Mouse (Mus musculus) myocyte (in vitro differentiated cells): Measurements from ENCODE around the gene Adra1b. TPM values are rescaled to one million over a fixed set of nuclear protein-coding genes. Genes with fewer than 3 reads are reported as not detected.

Source experiments
- H3K27me3 ChIP-seq: one replicate; pipeline ENCODE4 v1.6.1; 2011; ENCODE audit not compliant: control insufficient read depth, insufficient read depth, insufficient read length
- H3K36me3 ChIP-seq: one replicate; pipeline ENCODE4 v1.6.1; 2011; ENCODE audit not compliant: control insufficient read depth, insufficient read depth
- H3K4me2 ChIP-seq: one replicate; pipeline ENCODE4 v1.6.1; 2011; ENCODE audit warnings: low read depth, control low read depth
- H3K4me3 ChIP-seq: one replicate; pipeline ENCODE4 v1.5.1; 2011; ENCODE audit warnings: mild to moderate bottlenecking, control low read depth, moderate library complexity
- H3K79me2 ChIP-seq: one replicate; pipeline ENCODE4 v1.6.1; 2011; ENCODE audit not compliant: control insufficient read depth, insufficient read depth
- H3ac ChIP-seq: one replicate; pipeline ENCODE4 v1.6.1; 2011; ENCODE audit not compliant: control insufficient read depth, insufficient read length
- CEBPB ChIP-seq: IDR thresholded peaks from 2 replicates; pipeline ENCODE4 v1.6.1; 2011; ENCODE audit warnings: mild to moderate bottlenecking, moderate library complexity; ENCODE audit not compliant: poor library complexity, insufficient read depth, severe bottlenecking
- E2F4 ChIP-seq: IDR thresholded peaks from one replicate; pipeline ENCODE4 v1.6.1; 2011; ENCODE audit warnings: mild to moderate bottlenecking, control low read depth, moderate library complexity; ENCODE audit not compliant: insufficient read depth
- MAX ChIP-seq: IDR thresholded peaks from one replicate; pipeline ENCODE4 v1.6.1; 2011; ENCODE audit warnings: low read depth, mild to moderate bottlenecking, control low read depth
- MYOD1 ChIP-seq, 3 experiments: IDR thresholded peaks; one replicate each; pipeline ENCODE4 v1.6.1; 2011; ENCODE audit warnings: control low read depth in 2 of 3, low read depth in 2 of 3, mild to moderate bottlenecking in 2 of 3, moderate library complexity in 1 of 3; ENCODE audit not compliant: insufficient read length in 2 of 3, control insufficient read depth in 1 of 3
- MYOG ChIP-seq, 3 experiments: IDR thresholded peaks; one replicate each; pipeline ENCODE4 v1.6.1; 2011; ENCODE audit warnings: control low read depth in 2 of 3, low read depth in 2 of 3, mild to moderate bottlenecking in 2 of 3; ENCODE audit not compliant: insufficient read length in 2 of 3, control insufficient read depth in 1 of 3, insufficient read depth in 1 of 3
- POLR2A ChIP-seq: IDR thresholded peaks from one replicate; pipeline ENCODE4 v1.6.1; 2011; ENCODE audit warnings: low read depth, mild to moderate bottlenecking, control low read depth, moderate library complexity; ENCODE audit not compliant: insufficient read length
- POLR2AphosphoS2 ChIP-seq: IDR thresholded peaks from one replicate; pipeline ENCODE4 v1.6.1; 2011; ENCODE audit warnings: low read depth, control low read depth; ENCODE audit not compliant: insufficient read length
- REST ChIP-seq: IDR thresholded peaks from one replicate; pipeline ENCODE4 v1.6.1; 2011; ENCODE audit warnings: mild to moderate bottlenecking, control low read depth, moderate library complexity; ENCODE audit not compliant: insufficient read depth, insufficient read length
- SRF ChIP-seq: IDR thresholded peaks from one replicate; pipeline ENCODE4 v1.6.1; 2011; ENCODE audit warnings: low read depth; ENCODE audit not compliant: control insufficient read depth, insufficient read length
- TCF12 ChIP-seq: IDR thresholded peaks from one replicate; pipeline ENCODE4 v1.6.1; 2011; ENCODE audit warnings: mild to moderate bottlenecking, control low read depth; ENCODE audit not compliant: poor library complexity, insufficient read depth, severe bottlenecking
- TCF3 ChIP-seq: IDR thresholded peaks from one replicate; pipeline ENCODE4 v1.6.1; 2011; ENCODE audit warnings: low read depth, control low read depth; ENCODE audit not compliant: insufficient read length
- USF1 ChIP-seq: IDR thresholded peaks from one replicate; pipeline ENCODE4 v1.6.1; 2011; ENCODE audit warnings: low read depth, mild to moderate bottlenecking, control low read depth, moderate library complexity
- polyA plus RNA-seq: library from polyadenylated mRNA; unstranded; fragments of >200 nt; fragmentation: generic; extraction: Trizol; gene quantifications from one replicate; pipeline ENCODE4 v1.2.1, GENCODE M21; 2012; ENCODE audit warnings: missing spikeins

Adra1b gene
- polyA plus RNA-seq, 1 experiment: 1.9 TPM

DNA sequence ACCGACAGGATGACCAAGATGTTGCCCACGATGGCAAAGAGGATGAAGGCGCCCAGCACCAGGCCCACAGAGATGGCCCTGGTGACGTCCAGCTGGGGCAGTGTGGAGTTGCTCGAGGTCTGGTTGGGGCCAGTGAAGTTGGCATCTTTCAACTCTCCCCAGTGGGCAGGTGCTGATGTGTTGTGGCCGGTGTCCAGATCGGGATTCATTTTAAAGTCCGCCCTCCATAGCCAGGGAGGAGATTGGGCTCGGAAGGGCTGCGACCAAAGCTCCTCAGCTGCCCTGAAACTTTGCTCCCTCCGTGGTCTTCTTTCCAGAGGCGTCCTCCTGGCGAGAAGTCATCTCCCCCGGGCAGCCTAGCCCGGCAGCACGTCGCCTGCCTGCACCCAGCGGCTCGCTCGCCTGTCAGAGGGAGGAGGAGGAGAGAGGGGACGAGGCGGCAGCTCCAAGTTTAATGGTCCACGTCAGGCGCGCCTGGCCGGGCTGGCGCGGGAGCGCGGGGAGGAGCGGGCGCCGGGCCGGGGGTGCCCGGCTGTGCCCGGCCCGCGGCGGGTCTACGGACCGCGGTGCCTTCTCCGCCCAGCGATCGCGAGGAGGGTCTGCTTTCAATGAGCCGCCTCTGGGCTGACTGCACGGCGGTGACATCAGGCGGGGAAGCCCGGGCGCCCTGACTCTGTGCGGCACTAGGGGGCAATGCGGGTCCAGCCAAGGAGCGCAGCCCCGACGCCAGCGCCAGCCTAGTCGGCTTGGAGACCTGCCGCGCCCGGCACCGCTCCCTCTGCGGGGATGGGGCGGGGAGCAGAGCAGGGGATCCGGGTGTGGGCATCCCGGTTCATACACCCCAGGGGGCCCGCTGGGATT, 64.9 kb downstream of the Adra1b start:
- Histone ChIP-seq H3K79me2 (no peaks in the 10 kb centered on the region), H3K4me2 (peak overlapping the region; percentile 83), H3K36me3 (no peaks in the 10 kb centered on the region), H3K4me3 (peak overlapping the region; percentile 9), H3ac (no peak overlapping the region), H3K27me3 (no peaks in the 10 kb centered on the region)
- TF ChIP-seq MYOD1 (IDR thresholded peaks at IDR 0.05; ENCODE audit: control insufficient read depth in 1 of 3, insufficient read length in 2 of 3, low read depth in 2 of 3): no peak
- TF ChIP-seq E2F4: no peak
- peak; percentile 45 for TF ChIP-seq POLR2A

DNA sequence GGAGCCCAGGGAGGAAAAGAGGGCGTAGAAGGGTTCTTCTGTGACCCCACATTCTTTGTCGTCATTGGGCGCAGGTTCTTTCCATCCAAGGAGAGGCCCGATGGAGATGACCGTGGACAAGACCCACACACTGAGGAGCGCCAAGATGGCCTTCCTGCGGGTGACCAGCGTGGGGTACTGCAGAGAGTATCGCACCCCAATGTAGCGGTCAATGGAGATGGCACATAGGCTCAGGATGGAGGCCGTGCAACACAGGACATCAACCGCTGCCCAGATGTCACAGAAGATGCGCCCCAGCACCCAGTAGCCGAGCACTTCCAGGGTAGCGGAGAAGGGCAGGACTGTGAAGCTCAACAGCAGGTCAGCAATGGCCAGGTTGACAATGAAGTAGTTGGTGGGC, 65.6 kb downstream of the Adra1b start:
- no peaks in the 10 kb centered on the region for H3K36me3 ChIP-seq
- H3K4me3 ChIP-seq: peak overlapping the region; percentile 9
- H3ac ChIP-seq: no peak overlapping the region
- H3K79me2 ChIP-seq: no peaks in the 10 kb centered on the region
- no peak overlapping the region for H3K4me2 ChIP-seq
- H3K27me3 ChIP-seq: no peaks in the 10 kb centered on the region
- TF ChIP-seq MYOD1 (IDR thresholded peaks at IDR 0.05; ENCODE audit: control insufficient read depth in 1 of 3, insufficient read length in 2 of 3, low read depth in 2 of 3) (no peak), MYOG (IDR thresholded peaks at IDR 0.05; ENCODE audit: control insufficient read depth in 1 of 3, insufficient read depth in 1 of 3, insufficient read length in 2 of 3, low read depth in 2 of 3) (peak in 1 of 3 experiments; percentile 3), E2F4 (no peak)

DNA sequence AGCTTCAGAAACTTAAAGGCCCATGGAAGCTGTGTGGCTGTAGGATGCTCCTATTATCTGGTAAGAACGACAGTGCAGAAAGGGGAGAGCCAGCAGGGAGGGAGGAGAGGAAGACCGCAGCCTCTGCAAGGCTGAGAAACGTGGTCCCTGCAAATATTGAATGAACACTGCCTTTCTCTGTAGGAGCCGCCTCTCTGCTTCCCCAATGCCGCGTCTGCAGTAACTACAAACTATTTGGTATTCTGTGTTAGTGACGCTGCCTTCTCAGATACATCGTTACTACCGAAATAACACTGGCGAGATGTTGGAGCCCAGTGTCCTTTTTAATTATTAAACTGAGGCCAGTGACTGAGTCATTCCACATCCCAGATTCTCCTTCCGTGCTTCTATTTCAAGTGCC, 66.5 kb downstream of the Adra1b start:
- Histone ChIP-seq H3K79me2 (no peaks in the 10 kb centered on the region), H3K4me3 (no peak overlapping the region), H3ac (no peak overlapping the region), H3K27me3 (no peaks in the 10 kb centered on the region), H3K36me3 (no peaks in the 10 kb centered on the region), H3K4me2 (no peak overlapping the region)
- TF ChIP-seq POLR2AphosphoS2 (no peak), MYOD1 (IDR thresholded peaks at IDR 0.05; ENCODE audit: control insufficient read depth in 1 of 3, insufficient read length in 2 of 3, low read depth in 2 of 3) (no peak), REST (no peak), SRF (no peak), POLR2A (no peak), MYOG (IDR thresholded peaks at IDR 0.05; ENCODE audit: control insufficient read depth in 1 of 3, insufficient read depth in 1 of 3, insufficient read length in 2 of 3, low read depth in 2 of 3) (no peak), E2F4 (no peak), USF1 (no peak), TCF3 (no peak), MAX (no peak), CEBPB (no peak), TCF12 (no peak)

DNA sequence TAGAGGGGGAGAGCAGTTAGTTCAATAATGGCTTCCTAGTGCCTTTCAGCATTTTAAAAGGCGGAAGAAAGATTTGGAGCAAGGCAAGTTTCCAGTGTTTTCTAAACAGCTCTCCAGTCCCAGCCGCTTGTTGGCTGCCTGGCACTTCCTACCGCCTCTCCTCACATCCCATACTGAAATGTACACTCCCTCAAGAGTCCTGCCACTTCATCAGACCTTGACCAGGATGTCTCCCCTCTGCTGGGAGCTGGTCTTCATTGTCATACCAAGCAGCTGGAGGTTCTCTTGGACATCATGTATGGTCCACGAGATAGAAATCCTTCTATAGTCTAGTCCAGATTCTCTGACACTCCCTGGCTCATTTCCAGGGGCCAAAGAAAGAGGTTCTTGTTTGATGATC, 69.5 kb downstream of the Adra1b start:
- Histone ChIP-seq H3ac (no peak overlapping the region), H3K79me2 (no peaks in the 10 kb centered on the region), H3K4me3 (no peak overlapping the region), H3K4me2 (no peak overlapping the region), H3K27me3 (no peaks in the 10 kb centered on the region), H3K36me3 (no peaks in the 10 kb centered on the region)
- TF ChIP-seq MYOG (IDR thresholded peaks at IDR 0.05; ENCODE audit: control insufficient read depth in 1 of 3, insufficient read depth in 1 of 3, insufficient read length in 2 of 3, low read depth in 2 of 3): no peak
- TF ChIP-seq E2F4: no peak
- no peak for TF ChIP-seq CEBPB
- no peak for TF ChIP-seq TCF12
- TF ChIP-seq POLR2AphosphoS2: no peak
- TF ChIP-seq MAX: no peak
- TF ChIP-seq USF1: no peak
- TF ChIP-seq REST: no peak
- TF ChIP-seq TCF3: no peak
- no peak for TF ChIP-seq POLR2A
- TF ChIP-seq MYOD1 (IDR thresholded peaks at IDR 0.05; ENCODE audit: control insufficient read depth in 1 of 3, insufficient read length in 2 of 3, low read depth in 2 of 3): no peak
- no peak for TF ChIP-seq SRF

DNA sequence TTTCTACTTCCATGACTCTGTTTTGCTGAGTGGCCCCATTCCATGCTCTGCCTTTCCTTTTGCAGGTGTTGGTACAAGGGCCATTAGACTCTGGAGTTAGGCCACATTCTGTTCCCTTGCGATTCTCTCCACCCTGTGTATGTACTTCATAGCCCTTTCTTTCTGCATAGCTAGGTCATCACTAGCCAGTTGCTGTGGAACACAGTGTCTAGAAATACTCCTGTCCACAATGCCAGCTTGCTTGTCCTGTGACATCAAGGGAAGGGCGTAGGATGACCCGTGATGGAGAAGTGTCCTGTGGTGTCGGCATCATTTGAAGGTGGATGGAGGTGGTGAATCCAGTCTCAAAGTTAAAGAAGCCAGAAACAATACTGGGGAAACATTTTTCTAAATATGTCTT, 74.2 kb downstream of the Adra1b start:
- H3K36me3 ChIP-seq: no peaks in the 10 kb centered on the region
- TF ChIP-seq E2F4 (no peak), CEBPB (no peak)
- no peak overlapping the region for H3ac ChIP-seq
- no peaks in the 10 kb centered on the region for H3K79me2 ChIP-seq
- H3K27me3 ChIP-seq: no peaks in the 10 kb centered on the region
- H3K4me2 ChIP-seq: no peak overlapping the region
- H3K4me3 ChIP-seq: no peak overlapping the region

DNA sequence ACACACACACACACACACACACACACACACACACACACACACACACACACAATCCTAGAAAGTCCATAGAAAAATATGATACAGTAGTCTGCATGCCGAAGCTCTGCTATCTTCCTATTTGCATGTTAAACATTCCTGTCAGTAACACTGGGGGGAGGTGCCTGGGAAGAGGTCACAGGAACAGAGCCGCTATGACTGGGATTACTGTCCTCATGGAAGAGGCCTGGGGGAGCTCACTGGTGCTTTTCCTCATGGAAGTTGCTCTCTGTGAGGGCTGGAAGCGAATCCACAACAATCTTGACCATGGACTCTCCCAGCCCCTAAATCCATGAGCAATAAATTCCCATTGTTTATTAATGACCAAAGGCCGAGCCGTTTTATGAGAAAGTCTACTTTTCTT, 77.7 kb downstream of the Adra1b start:
- no peaks in the 10 kb centered on the region for H3K27me3 ChIP-seq
- no peak overlapping the region for H3K4me2 ChIP-seq
- H3ac ChIP-seq: no peak overlapping the region
- TF ChIP-seq REST: no peak
- no peak for TF ChIP-seq E2F4
- no peak for TF ChIP-seq TCF3
- no peak for TF ChIP-seq USF1
- TF ChIP-seq POLR2A: no peak
- H3K36me3 ChIP-seq: no peaks in the 10 kb centered on the region
- no peaks in the 10 kb centered on the region for H3K79me2 ChIP-seq
- H3K4me3 ChIP-seq: no peak overlapping the region
